ENCODE assay signal across 19 mouse cellular contexts in genomic region chr16:5836744-5837143, GRCm38 (mm10). TPM values are rescaled to one million over a fixed set of nuclear protein-coding genes. Genes with fewer than 3 reads are reported as not detected.
"Had no signal": no experiment of that assay in that cellular context is flagged by ENCODE, and none has a peak within 500 bp of the region (broad histone marks: within the 10 kb centered on the region; RNA-seq: fewer than 3 reads in every experiment).

No protein-coding gene starts in this region.

- DNase-seq: liver, postnatal 0 days; lung, adult 2 months; lung, postnatal 14 days; lung, postnatal 36 days; midbrain, embryonic 14.5 days; right cerebral cortex, postnatal 14 days; thymus, adult 2 months; thymus, postnatal 25 days; thymus, postnatal 4 days had no signal

- H3K4me2 ChIP-seq: lung, embryonic 15.5 days; midbrain, embryonic 12.5 days; neural tube, embryonic 12.5 days; stomach, embryonic 15.5 days had no signal

- H3K27me3 ChIP-seq: lung, embryonic 15.5 days; megakaryocyte, embryonic 14.5 days; midbrain, embryonic 12.5 days; neural tube, embryonic 12.5 days; stomach, embryonic 15.5 days had no signal

- H3K4me1 ChIP-seq: lung, embryonic 15.5 days; megakaryocyte, embryonic 14.5 days; midbrain, embryonic 12.5 days; neural tube, embryonic 12.5 days; stomach, embryonic 15.5 days had no signal

- H3K4me3 ChIP-seq: lung, embryonic 15.5 days; megakaryocyte, embryonic 14.5 days; midbrain, embryonic 12.5 days; neural tube, embryonic 12.5 days; stomach, embryonic 15.5 days had no signal

- ATAC-seq: liver, postnatal 0 days; lung, postnatal 0 days had no signal

- H3K9me3 ChIP-seq: lung, embryonic 15.5 days; megakaryocyte, embryonic 14.5 days; midbrain, embryonic 12.5 days; neural tube, embryonic 12.5 days; stomach, embryonic 15.5 days had no signal

- H3K27ac ChIP-seq: lung, embryonic 15.5 days; macrophage; midbrain, embryonic 12.5 days; neural tube, embryonic 12.5 days; stomach, embryonic 15.5 days; stomach, postnatal 0 days had no signal

- H3K9ac ChIP-seq: liver, postnatal 0 days; lung, embryonic 15.5 days; midbrain, embryonic 12.5 days; neural tube, embryonic 12.5 days; stomach, embryonic 15.5 days had no signal

- H3K36me3 ChIP-seq: lung, embryonic 15.5 days; midbrain, embryonic 12.5 days; neural tube, embryonic 12.5 days; stomach, embryonic 15.5 days had no signal

RNA-seq across cellular contexts. Expression of gene Rbfox1, which starts 48.4 kb away (rescaled TPM):
- total RNA-seq: monocyte, adult 5-6 weeks; neutrophil, adult 5-6 weeks had no signal
- polyA plus RNA-seq: macrophage had no signal
